Mouse (Mus musculus): Measurements from ENCODE around the gene Gnpat.

DNA sequence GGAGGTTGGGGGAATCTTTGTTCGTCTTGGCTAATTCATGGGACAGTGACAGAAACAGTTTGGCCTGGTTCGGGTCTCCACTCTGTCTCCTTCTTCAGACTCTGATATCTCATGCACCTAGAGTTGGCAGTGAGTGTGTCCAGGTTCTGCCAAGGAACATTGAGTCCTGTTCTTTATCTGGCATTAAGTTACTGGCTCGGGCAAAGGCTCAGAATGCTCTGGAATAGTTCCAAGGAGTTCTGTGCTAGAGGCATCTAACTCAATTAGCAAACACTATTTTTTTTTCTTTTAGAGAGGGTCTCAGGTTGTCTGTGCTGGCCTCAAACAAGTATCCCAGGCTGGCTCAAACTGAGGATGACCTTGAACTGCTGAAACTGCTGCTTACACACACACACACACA is 45.5 kb upstream of the Gnpat start:
- TF ChIP-seq CTCF (IDR thresholded peaks at IDR 0.05; ENCODE audit: low read depth) (no peak), EP300 (IDR thresholded peaks at IDR 0.05; ENCODE audit: low read depth) (no peak)
